Mouse (Mus musculus) cerebellum, adult 18-20 months (tissue): Measurements from ENCODE around the gene Zbtb22.
"Not testable (repeated sequence)": the region's sequence is repeated elsewhere in the genome, so short reads cannot be mapped to it uniquely, and the experiment has no call there.

ENCODE experiments used
- DNase-seq, 2 experiments: peaks; one replicate each; pipeline ENCODE4 v3.0.0; 2021

The Zbtb22 gene

DNA sequence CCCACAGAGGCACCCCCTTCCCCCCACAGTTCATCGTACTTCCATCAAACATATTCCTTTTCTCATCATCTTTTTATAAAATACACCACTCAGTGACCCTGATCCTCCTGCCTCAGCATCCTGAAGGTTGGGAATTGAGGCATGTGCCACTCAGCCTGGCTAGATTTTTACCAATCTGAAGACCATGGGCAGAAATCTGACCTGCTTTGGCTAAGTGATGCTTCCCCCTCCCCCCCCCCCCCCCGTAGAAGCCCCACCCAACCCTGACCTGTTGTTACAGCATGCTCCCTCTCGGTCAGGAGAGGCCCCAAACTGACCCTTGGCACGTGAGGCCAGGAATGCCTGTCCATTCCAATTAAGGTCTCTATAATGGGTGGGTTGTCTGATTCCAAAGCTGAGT, 10.9 kb upstream of the Zbtb22 start, which contains the start of gene Platr17:
TSS of gene Platr17 (plus strand) at position 301 of the 400 bp plus-strand sequence.
- DNase-seq: not testable (repeated sequence)

DNA sequence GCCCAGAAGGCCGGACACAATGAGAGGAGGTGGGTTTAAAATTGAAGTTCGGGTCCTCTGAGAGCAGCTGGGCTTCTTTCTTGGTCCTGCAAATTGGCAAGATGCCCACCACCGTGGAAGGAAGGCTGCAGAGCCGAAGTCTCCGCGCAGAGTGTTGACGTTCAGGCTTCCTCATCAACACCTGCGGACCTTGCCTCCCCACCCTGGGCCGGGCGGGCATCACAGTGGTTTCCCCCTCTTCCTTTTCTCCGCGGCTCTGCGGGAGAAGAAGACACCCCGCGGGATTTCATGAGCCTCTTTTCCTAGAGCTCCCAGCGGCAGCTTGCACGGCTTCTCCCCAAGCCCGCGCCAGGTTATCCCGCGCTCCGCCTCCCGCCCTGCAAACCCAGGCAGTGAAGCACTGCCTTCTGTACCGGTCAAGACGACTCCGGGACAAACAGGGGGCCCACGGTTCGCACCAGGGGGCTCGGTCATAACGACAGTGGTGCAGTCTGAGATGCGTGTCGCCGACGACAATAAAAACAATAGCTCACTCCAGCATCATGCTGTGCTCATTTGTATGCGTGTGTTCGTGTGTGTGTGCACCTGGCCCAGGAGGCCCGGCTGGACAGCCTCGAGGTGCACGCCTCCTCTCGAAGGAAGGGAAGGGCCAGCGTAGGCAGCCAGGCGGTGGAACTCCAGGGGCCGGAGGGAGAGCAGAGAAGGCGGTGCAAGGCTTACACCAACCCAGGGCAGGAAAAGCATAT, 7.2 kb upstream of the Zbtb22 start:
- DNase-seq: peak; percentile 60 to 68

DNA sequence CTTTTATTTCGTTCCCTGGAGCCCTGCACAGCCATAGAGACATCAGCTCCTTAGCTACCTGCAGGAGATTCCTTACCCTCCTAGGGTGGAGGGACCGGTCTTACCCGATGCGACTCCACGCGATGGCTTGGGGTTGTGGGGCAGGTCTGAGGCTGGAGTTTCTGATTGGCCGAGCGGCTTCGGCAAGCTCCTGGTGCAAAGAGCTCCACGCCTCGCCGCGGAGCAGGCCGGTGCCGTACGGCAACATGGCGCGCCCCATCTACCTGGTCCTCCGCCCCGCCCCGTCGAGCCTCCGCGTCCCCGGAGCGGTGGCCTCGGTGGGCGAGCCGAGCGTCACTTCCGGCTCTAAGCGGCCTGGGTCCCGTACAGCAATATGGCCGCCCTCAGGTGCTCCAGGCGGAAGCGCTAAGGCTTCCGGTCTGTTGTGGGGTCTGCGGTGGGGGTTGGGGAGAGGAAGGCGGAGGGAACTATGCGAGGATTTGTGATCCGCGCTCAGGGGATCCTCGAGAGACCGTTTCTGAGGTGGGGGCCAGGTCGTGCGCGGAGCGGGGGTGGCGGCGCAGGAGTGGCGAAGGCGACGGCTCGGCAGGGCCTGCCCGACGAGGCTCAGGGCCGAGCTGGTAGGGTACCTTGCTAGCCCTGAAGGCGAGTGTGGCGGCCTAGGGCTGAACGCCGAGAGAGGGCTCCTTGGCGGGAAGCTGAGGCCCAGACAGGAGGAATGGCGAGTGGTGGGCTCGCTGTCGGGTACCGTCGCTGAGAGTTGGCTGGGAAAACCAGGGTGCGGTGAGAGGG, 6.4 kb upstream of the Zbtb22 start, which contains the start of gene Daxx:
TSS of gene Daxx (plus strand) at position 338 of the 792 bp plus-strand sequence.
- DNase-seq: peak; percentile 99

GRCm38 (mm10) chr17:33909869-33910250, 5.8 kb upstream of the Zbtb22 start:
- no peak for DNase-seq

DNA sequence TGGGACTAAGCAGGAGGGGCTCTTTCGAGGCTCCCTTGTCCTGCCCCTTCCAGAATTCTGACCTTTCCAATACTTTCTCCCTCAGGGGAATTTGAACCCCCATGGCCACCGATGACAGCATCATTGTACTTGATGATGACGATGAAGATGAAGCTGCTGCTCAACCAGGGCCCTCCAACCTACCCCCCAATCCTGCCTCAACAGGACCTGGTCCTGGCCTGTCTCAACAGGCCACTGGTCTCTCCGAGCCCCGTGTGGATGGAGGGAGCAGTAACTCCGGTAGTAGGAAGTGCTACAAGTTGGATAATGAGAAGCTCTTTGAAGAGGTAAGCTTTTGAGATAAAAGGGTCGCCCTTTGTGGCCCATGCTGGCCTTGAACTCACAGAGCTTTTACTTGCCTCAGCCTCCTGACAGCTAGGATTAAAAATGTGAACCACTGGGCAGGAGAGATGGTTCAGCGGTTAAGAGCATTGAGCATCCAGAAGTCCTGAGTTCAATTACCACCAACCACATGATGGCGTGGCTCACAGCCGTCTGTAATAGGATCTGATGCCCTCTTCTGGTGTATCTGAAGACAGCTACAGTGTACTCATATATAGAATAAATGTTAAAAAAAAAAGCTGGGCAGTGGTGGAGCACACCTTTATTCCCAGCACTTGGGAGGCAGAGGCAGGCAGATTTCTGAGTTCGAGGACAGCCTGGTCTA, 5.2 kb upstream of the Zbtb22 start:
- no peak for DNase-seq

GRCm38 (mm10) chr17:33911052-33911812, 4.5 kb upstream of the Zbtb22 start:
- no peak for DNase-seq

GRCm38 (mm10) chr17:33911813-33912414, 3.8 kb upstream of the Zbtb22 start:
- DNase-seq: peak in 1 of 2 experiments; percentile 12

DNA sequence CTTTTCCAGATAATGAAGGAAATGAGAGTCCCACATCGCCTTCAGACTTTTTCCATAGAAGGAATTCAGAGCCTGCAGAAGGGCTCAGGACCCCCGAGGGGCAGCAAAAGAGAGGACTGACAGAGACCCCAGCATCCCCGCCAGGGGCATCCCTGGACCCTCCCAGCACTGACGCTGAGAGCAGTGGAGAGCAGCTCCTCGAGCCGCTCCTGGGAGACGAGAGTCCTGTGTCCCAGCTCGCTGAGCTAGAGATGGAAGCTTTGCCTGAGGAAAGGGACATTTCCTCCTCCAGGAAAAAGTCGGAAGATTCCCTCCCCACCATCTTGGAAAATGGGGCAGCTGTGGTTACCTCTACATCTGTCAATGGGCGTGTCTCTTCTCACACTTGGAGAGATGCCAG, 2.4 kb upstream of the Zbtb22 start:
- no peak for DNase-seq

- DNase-seq: no peak
These were observed 1.8 kb upstream of the Zbtb22 start for GRCm38 (mm10) chr17:33913905-33914304.

- DNase-seq: no peak
These were observed 724 bp upstream of the Zbtb22 start for GRCm38 (mm10) chr17:33914969-33915391.

DNA sequence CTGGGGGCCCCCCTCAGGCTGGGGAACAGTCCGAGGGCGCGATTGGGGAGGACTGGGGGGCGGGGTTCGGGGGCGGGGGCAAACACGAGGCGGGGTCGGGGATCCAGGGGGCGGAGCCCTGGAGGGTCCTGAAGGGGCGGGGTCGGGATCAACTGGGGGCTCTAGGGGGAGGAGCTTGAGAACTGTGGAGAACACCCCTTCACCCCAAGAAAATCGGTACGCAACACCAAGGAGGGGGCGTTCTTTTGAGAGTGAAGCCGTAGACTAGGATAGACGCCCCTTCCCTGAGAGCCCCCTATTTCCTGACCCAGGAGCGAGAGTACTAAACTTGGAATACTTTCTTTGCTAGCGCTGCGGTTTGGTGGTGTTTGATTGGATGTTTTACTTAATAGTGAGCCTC, 590 bp downstream of the Zbtb22 start:
- peak in 1 of 2 experiments; percentile 55 for DNase-seq

GRCm38 (mm10) chr17:33916847-33917655, 1.3 kb downstream of the Zbtb22 start:
- peak in 1 of 2 experiments; percentile 37 for DNase-seq

- DNase-seq: no peak
These were observed 2.1 kb downstream of the Zbtb22 start for GRCm38 (mm10) chr17:33917656-33918292.

DNA sequence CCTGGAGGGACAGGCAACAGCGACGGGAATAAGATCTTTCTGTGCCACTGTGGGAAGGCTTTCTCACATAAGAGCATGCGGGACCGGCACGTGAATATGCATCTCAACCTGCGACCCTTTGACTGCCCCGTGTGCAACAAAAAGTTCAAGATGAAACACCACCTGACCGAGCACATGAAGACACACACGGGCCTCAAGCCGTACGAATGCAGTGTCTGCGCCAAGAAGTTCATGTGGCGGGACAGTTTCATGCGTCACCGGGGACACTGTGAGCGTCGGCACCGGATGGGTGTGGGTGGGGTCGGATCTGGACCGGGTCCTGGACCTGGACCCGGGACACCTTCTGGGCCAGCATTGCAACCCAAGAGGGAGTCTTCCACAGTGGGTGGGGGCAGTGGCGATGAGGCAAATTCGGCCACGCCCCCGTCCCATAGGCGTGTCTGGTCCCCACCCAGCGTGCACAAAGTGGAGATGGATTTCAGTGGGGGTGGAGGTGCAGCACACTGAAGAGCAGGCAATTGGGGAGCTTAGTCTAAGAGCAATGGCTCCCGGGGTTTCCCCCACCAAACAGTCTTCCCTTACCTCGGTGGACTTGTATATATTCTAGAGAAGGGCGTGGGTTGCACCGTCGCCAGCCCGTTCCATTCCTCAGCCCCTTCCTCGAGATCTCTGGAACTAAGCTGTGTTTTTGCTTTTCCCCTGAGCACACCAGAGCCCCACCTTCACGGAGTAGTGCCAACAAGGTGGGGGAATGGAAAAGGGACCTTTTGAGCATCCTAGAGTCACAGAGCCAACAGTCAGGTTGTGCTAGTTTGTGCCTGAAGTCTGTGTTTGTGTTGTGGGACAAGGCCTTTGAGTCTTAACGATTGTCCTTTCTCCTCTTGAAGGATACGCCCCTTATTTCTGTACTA, 2.8 kb downstream of the Zbtb22 start:
- DNase-seq: no peak

DNA sequence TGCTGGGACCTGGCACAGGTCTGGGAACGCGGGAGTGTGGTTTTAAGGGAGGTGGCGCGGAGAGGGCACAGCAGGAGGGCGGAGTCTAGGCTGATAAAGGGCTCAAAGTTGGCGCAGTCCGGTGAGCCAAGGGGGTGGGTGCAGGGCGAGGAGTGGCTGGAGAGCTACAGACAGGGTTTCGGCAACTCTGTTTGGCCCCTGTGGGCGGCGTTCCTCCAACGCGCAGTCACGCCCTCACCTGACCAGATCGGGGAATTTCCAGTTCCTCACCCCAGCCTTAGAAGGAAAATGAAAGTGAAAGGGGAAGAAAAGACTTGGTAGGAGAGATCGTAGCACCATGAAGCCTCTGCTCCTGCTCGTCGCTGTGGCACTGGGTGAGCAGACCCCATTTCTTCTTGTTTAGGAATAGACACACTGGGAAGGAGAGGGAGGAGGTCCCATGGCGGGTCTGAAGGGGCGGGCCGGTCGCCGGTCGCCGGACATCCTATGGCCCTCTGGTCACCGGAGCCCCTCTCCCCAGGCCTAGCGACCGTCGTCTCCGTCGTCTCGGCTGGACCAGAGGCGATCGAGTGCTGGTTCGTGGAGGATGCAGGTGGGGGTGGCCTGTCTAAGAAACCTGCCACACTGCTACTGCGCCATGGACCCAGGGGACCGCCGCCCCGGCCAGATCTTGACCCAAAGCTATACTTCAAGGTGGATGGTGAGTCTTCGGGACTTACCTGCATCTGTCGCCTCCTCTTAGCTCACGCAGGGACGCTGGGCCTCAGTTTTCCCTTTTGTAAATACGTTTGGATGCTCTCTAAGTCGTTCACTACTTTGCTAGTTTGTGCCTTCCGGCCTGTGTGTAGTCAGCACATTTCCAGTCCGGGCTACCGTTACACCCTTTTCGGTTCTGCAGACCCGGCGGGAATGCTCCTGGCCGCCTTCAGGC, 3.9 kb downstream of the Zbtb22 start:
- DNase-seq: peak; percentile 69 to 76

DNA sequence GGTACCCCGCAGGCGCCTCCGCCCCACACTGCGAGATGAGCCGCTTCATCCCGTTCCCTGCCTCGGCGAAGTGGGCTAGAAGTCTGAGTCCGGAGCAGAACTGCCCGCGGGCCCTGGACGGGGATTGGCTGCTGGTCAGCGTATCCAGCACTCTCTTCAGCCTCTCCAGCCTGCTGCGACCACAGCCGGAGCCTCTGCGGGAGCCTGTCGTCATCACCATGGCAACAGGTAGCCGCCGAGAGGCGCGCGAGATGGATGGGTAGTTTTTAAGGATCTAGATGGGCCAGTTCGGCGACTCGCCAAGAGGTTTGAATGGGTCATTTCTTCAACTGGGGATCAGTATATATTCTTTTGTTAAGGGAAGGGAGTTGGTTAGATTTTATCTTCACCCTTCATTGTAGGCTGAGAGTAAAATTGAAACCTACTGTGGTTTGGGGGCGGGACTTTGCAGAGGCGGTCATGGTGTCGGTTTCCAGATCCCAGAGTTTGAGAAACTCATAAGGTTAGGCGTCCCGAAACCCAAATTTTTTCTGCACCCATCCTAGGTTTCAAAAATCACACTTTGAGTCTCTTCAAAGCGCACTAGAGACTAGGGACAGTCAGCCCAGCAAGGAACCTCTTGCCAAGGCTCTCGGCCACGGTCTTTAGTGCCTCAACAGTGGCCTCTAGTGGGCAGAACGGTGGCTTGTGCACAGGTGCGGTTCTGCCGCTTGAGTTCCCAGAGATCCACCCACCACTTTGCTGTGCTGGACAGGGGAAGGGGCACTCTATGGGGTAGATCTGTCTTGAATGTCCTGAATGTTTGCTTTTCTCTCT, 4.8 kb downstream of the Zbtb22 start:
- peak; percentile 91 to 92 for DNase-seq

DNA sequence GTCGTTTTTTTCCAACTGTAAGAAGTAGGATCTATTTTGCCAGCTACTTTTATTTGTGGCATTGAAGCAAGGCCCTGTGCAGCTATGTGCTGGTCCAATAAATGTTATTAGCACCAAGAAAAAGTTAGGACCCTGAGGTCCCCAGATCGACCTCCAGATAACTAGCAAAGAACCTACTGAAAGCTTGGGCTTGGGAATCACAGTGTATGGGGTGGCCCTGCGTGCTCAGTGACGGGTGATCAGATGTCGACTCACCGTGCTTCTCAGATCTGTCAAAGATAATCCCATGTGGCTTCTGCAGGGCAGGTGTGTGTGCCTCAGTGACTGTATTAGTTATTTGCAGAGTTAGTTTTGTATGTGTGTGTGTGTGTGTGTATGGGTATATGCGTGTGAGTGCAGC, 5.7 kb downstream of the Zbtb22 start:
- no peak for DNase-seq
